Mouse (Mus musculus) liver, embryonic 11.5 days (tissue): ENCODE data around the gene Dusp16. TPM values are rescaled to one million over a fixed set of nuclear protein-coding genes. Genes with fewer than 3 reads are reported as not detected.
A peak's percentile ranks its signal among the peaks of the same experiment; 100 is the strongest.

ENCODE experiments used
- ATAC-seq: fragments of 200-750 bp; cut with Nextera tagmentation; replicated peaks from 2 replicates; pipeline ENCODE4 v1.8.0; 2017; ENCODE audit warnings: moderate number of reproducible peaks, mild to moderate bottlenecking, moderate TSS enrichment, moderate library complexity; ENCODE audit not compliant: low FRiP score
- DNase-seq: peaks from one replicate; pipeline ENCODE4 v3.0.0-alpha.2; 2017; ENCODE audit warnings: low spot score
- H3K27ac ChIP-seq: fragments of 300-500 bp; sonication (generic); 2 replicates; pipeline ENCODE4 v1.5.1; 2014; ENCODE audit warnings: mild to moderate bottlenecking, low read depth, low read length, control low read depth
- H3K27me3 ChIP-seq: fragments of 300-500 bp; sonication (generic); replicated peaks from 2 replicates; pipeline ENCODE4 v1.6.1; 2014; ENCODE audit warnings: low read length, mixed read lengths; ENCODE audit not compliant: control insufficient read depth, insufficient read depth
- H3K36me3 ChIP-seq: fragments of 300-500 bp; sonication (generic); 2 replicates; pipeline ENCODE4 v1.6.1; 2014; ENCODE audit warnings: mild to moderate bottlenecking, low read length, moderate library complexity, mixed read lengths; ENCODE audit not compliant: control insufficient read depth, insufficient read depth
- H3K4me1 ChIP-seq: fragments of 300-500 bp; sonication (generic); replicated peaks from 2 replicates; pipeline ENCODE4 v1.6.1; 2014; ENCODE audit warnings: low read length, mixed read lengths; ENCODE audit not compliant: control insufficient read depth, insufficient read depth
- H3K4me2 ChIP-seq: fragments of 300-500 bp; sonication (generic); 2 replicates; pipeline ENCODE4 v1.6.1; 2014; ENCODE audit warnings: mild to moderate bottlenecking, control low read depth, moderate library complexity
- H3K4me3 ChIP-seq: fragments of 300-500 bp; sonication (generic); 2 replicates; pipeline ENCODE4 v1.5.1; 2014; ENCODE audit warnings: low read depth, low read length, control low read depth
- H3K9ac ChIP-seq: fragments of 300-500 bp; sonication (generic); 2 replicates; pipeline ENCODE4 v1.6.1; 2014; ENCODE audit warnings: low read depth, low read length, control low read depth
- H3K9me3 ChIP-seq: fragments of 300-500 bp; sonication (generic); 2 replicates; pipeline ENCODE4 v1.6.1; 2016; ENCODE audit warnings: low read length, inconsistent platforms, mixed read lengths; ENCODE audit not compliant: control insufficient read depth
- WGBS: fragments of 180-500 bp; shearing (Covaris S2); extraction: QIAGEN DNeasy Blood & Tissue Kit; methylation state at CpG from one replicate; pipeline ENCODE4 v1.1.7; 2014; 5-methylcytosine and 5-hydroxymethylcytosine counted together
- polyA plus RNA-seq: library from polyadenylated mRNA; unstranded; fragments of >200 nt; fragmentation: Nextera tagmentation; extraction: Ambion mirVana; gene quantifications from 2 replicates; pipeline ENCODE4 v1.2.1, GENCODE M21; 2014

Dusp16 gene
- polyA plus RNA-seq, 1 experiment from 2014 or later, result 7.9 TPM

GRCm38 (mm10) chr6:134669179-134669865, 123.1 kb downstream of the Dusp16 start:
- Histone ChIP-seq H3K36me3 (no peaks in the 10 kb centered on the region), H3K27ac (no peak overlapping the region), H3K4me3 (no peak overlapping the region), H3K27me3 (no peaks in the 10 kb centered on the region), H3K9ac (no peak overlapping the region), H3K9me3 (no peaks in the 10 kb centered on the region), H3K4me1 (peaks cover 24% of the 10 kb centered on the region), H3K4me2 (0 out of 2 replicates have a peak overlapping the region, but pooled peaks have one; percentile 25)
- DNase-seq, result no peak
- WGBS, result 72% methylated on average over 6 of the region's 6 CpGs
- ATAC-seq, result no peak

GRCm38 (mm10) chr6:134668519-134668918, 123.9 kb downstream of the Dusp16 start:
- H3K36me3 ChIP-seq, result no peaks in the 10 kb centered on the region
- ATAC-seq, result peak; percentile 50
- WGBS, result 65% methylated on average over 2 of the region's 2 CpGs
- no peak overlapping the region for H3K9ac ChIP-seq
- H3K4me2 ChIP-seq, result peak overlapping the region; percentile 25; the same call in 1 of the 2 replicates
- no peaks in the 10 kb centered on the region for H3K9me3 ChIP-seq
- H3K4me1 ChIP-seq, result peaks cover 24% of the 10 kb centered on the region
- peak overlapping the region; percentile 5; the same call in 1 of the 2 replicates for H3K27ac ChIP-seq
- no peaks in the 10 kb centered on the region for H3K27me3 ChIP-seq
- no peak overlapping the region for H3K4me3 ChIP-seq
- no peak for DNase-seq

DNA sequence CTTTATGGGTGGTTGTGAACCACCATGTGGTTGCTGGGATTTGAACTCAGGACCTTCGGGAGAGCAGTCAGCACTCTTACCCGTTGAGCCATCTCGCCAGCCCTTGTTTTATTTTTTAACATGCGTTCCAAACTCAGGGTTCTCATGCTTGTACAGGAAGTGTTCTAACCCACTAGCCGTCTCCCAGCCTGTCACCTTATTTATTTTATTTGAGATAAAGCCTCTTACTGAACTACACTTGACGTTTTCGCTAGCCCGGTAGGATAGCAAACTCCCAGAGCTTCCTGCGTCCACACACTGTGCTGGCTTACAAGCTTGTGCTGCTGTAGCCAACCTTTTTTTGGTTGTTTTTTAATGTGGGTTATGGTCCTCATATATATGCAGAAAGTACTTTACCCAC, 126.6 kb downstream of the Dusp16 start:
- WGBS, result 69% methylated on average over 9 of the region's 9 CpGs
- no peak for DNase-seq

More for the DNA sequence above, 126.6 kb downstream of the Dusp16 start:
- Histone ChIP-seq H3K4me1 (peaks cover 24% of the 10 kb centered on the region), H3K4me3 (no peak overlapping the region), H3K4me2 (no peak overlapping the region), H3K9ac (no peak overlapping the region), H3K27me3 (no peaks in the 10 kb centered on the region), H3K27ac (no peak overlapping the region), H3K9me3 (no peaks in the 10 kb centered on the region), H3K36me3 (no peaks in the 10 kb centered on the region)
- no peak for ATAC-seq

Other genes with a start within 250 kb of the Dusp16 start
- gene Lrp6, start 225.7 kb downstream of the Dusp16 start, polyA plus RNA-seq, result 14.1 and 17.1 TPM in 2 replicates
- gene Mansc1, start 160.1 kb downstream of the Dusp16 start, polyA plus RNA-seq, result 1.0 and 1.9 TPM in 2 replicates
- 18.0 and 19.0 TPM in 2 replicates for gene Borcs5, start 153.1 kb downstream of the Dusp16 start, polyA plus RNA-seq
- gene Crebl2, start 37.5 kb upstream of the Dusp16 start, polyA plus RNA-seq, result 1.3 and 1.5 TPM in 2 replicates
- gene Gpr19, start 106.0 kb upstream of the Dusp16 start, polyA plus RNA-seq, result 6.1 and 9.1 TPM in 2 replicates
- gene Cdkn1b, start 127.8 kb upstream of the Dusp16 start, polyA plus RNA-seq, result 8.9 and 9.4 TPM in 2 replicates
- gene Apold1, start 189.1 kb upstream of the Dusp16 start, polyA plus RNA-seq, result 2.5 and 2.6 TPM in 2 replicates
- 134 and 142 TPM in 2 replicates for gene Ddx47, start 219.0 kb upstream of the Dusp16 start, polyA plus RNA-seq